Mouse (Mus musculus): ENCODE measurements around the gene Fam168b.

- TF ChIP-seq CTCF (IDR thresholded peaks at IDR 0.05; ENCODE audit: extremely low read depth, insufficient read depth, low read length) (no peak), POLR2A (IDR thresholded peaks at IDR 0.05; ENCODE audit: extremely low read depth, insufficient read depth, low read length) (no peak)
Measured at GRCm38 (mm10) chr1:34859761-34860160, 16.9 kb upstream of the Fam168b start.
